Mouse (Mus musculus) midbrain, embryonic 13.5 days (tissue): ENCODE results near the gene Gtf2h4. TPM values are rescaled to one million over a fixed set of nuclear protein-coding genes. Genes with fewer than 3 reads are reported as not detected.

Experiments
- ATAC-seq: fragments of 200-750 bp; cut with Nextera tagmentation; 2 replicates; pipeline ENCODE4 v1.8.0; 2017; ENCODE audit warnings: mild to moderate bottlenecking, moderate TSS enrichment, moderate library complexity
- H3K27ac ChIP-seq: fragments of 300-500 bp; sonication (generic); 2 replicates; pipeline ENCODE4 v1.5.1; 2015; ENCODE audit warnings: inconsistent platforms, mild to moderate bottlenecking, moderate library complexity
- H3K27me3 ChIP-seq: fragments of 300-500 bp; sonication (generic); 2 replicates; pipeline ENCODE4 v1.6.1; 2015; ENCODE audit warnings: mild to moderate bottlenecking, inconsistent platforms
- H3K36me3 ChIP-seq: fragments of 300-500 bp; sonication (generic); 2 replicates; pipeline ENCODE4 v1.6.1; 2015; ENCODE audit warnings: mild to moderate bottlenecking, inconsistent platforms
- H3K4me1 ChIP-seq: fragments of 300-500 bp; sonication (generic); replicated peaks from 2 replicates; pipeline ENCODE4 v1.6.1; 2015; ENCODE audit warnings: inconsistent platforms
- H3K4me2 ChIP-seq: fragments of 300-500 bp; sonication (generic); replicated peaks from 2 replicates; pipeline ENCODE4 v1.6.1; 2015; ENCODE audit warnings: moderate library complexity, mild to moderate bottlenecking, inconsistent platforms
- H3K4me3 ChIP-seq: fragments of 300-500 bp; sonication (generic); replicated peaks from 2 replicates; pipeline ENCODE4 v1.5.1; 2015; ENCODE audit warnings: mild to moderate bottlenecking, inconsistent platforms
- H3K9ac ChIP-seq: fragments of 300-500 bp; sonication (generic); replicated peaks from 2 replicates; pipeline ENCODE4 v1.6.1; 2015; ENCODE audit warnings: mild to moderate bottlenecking, inconsistent platforms
- H3K9me3 ChIP-seq: fragments of 300-500 bp; sonication (generic); 2 replicates; pipeline ENCODE4 v1.6.1; 2016; ENCODE audit warnings: mild to moderate bottlenecking, inconsistent platforms
- WGBS: fragments of 180-500 bp; shearing (Covaris S2); methylation state at CpG from one replicate; pipeline ENCODE4 v1.1.7; 2015; 5-methylcytosine and 5-hydroxymethylcytosine counted together
- polyA plus RNA-seq: library from polyadenylated mRNA; unstranded; fragments of >200 nt; fragmentation: Nextera tagmentation; extraction: Ambion mirVana; gene quantifications from 2 replicates; pipeline ENCODE4 v1.2.1, GENCODE M21; 2015

The Gtf2h4 gene
- 31.5 and 32.0 TPM in 2 replicates for polyA plus RNA-seq

- Histone ChIP-seq H3K4me2 (peak within 1 kb of the TSS; percentile 90), H3K27ac (peak within 1 kb of the TSS; percentile 35; the same call in 1 of the 2 replicates), H3K36me3 (peaks cover 22% of the 10 kb centered on the region), H3K9me3 (no peaks in the 10 kb centered on the region), H3K4me3 (peak within 1 kb of the TSS; percentile 77), H3K27me3 (no peaks in the 10 kb centered on the region), H3K9ac (peak within 1 kb of the TSS; percentile 87), H3K4me1 (peaks cover 9% of the 10 kb centered on the region)
- WGBS, result 1% methylated on average over 23 of the region's 23 CpGs
- peak; percentile 97 for ATAC-seq
Observed at GRCm38 (mm10) chr17:35673416-35674035, at the start of gene Gtf2h4. TSS of gene Gtf2h4 (minus strand) at chr17:35673739.

GRCm38 (mm10) chr17:35721676-35722075 is 48.1 kb upstream of the Gtf2h4 start:
- H3K9ac ChIP-seq, result no peak overlapping the region
- peaks cover 16% of the 10 kb centered on the region for H3K4me1 ChIP-seq
- no peaks in the 10 kb centered on the region for H3K36me3 ChIP-seq
- ATAC-seq, result no peak
- H3K4me2 ChIP-seq, result no peak overlapping the region
- no peaks in the 10 kb centered on the region for H3K9me3 ChIP-seq
- peaks cover 22% of the 10 kb centered on the region; the same call in 1 of the 2 replicates for H3K27me3 ChIP-seq
- no peak overlapping the region for H3K27ac ChIP-seq
- H3K4me3 ChIP-seq, result no peak overlapping the region
- WGBS, result 77% methylated on average over 8 of the region's 8 CpGs

- Histone ChIP-seq H3K9ac (no peak overlapping the region), H3K4me3 (no peak overlapping the region), H3K27me3 (peaks cover 16% of the 10 kb centered on the region; the same call in 1 of the 2 replicates), H3K9me3 (no peaks in the 10 kb centered on the region), H3K27ac (peak overlapping the region; percentile 9; the same call in 1 of the 2 replicates), H3K4me1 (peaks cover 10% of the 10 kb centered on the region), H3K36me3 (no peaks in the 10 kb centered on the region), H3K4me2 (peak overlapping the region; percentile 5; the same call in 1 of the 2 replicates)
- peak; percentile 68 for ATAC-seq
- WGBS, result 12% methylated on average over 11 of the region's 11 CpGs
Observed at GRCm38 (mm10) chr17:35720340-35720727, 46.8 kb upstream of the Gtf2h4 start.

- H3K4me1 ChIP-seq, result peaks cover 7% of the 10 kb centered on the region
- no peaks in the 10 kb centered on the region for H3K9me3 ChIP-seq
- peaks cover 10% of the 10 kb centered on the region; the same call in 1 of the 2 replicates for H3K27me3 ChIP-seq
- no peak overlapping the region for H3K9ac ChIP-seq
- H3K36me3 ChIP-seq, result no peaks in the 10 kb centered on the region
- H3K4me2 ChIP-seq, result no peak overlapping the region; the same call in 1 of the 2 replicates
- WGBS, result 76% methylated on average over 9 of the region's 9 CpGs
- H3K27ac ChIP-seq, result 0 out of 2 replicates have a peak overlapping the region, but pooled peaks have one; percentile 27
- no peak overlapping the region for H3K4me3 ChIP-seq
- ATAC-seq, result no peak
Observed at GRCm38 (mm10) chr17:35719616-35720339, 46.2 kb upstream of the Gtf2h4 start.

GRCm38 (mm10) chr17:35717080-35717479 is 43.5 kb upstream of the Gtf2h4 start:
- 89% methylated on average over 6 of the region's 6 CpGs for WGBS
- Histone ChIP-seq H3K4me3 (no peak overlapping the region), H3K27ac (no peak overlapping the region), H3K9me3 (no peaks in the 10 kb centered on the region), H3K9ac (no peak overlapping the region), H3K27me3 (peaks cover 4% of the 10 kb centered on the region; the same call in 1 of the 2 replicates), H3K4me1 (peaks cover 7% of the 10 kb centered on the region), H3K36me3 (no peaks in the 10 kb centered on the region), H3K4me2 (no peak overlapping the region)
- ATAC-seq, result no peak

GRCm38 (mm10) chr17:35716114-35716513 is 42.6 kb upstream of the Gtf2h4 start:
- ATAC-seq, result no peak
- no peaks in the 10 kb centered on the region for H3K9me3 ChIP-seq
- H3K27me3 ChIP-seq, result peaks cover 3% of the 10 kb centered on the region; the same call in 1 of the 2 replicates
- WGBS, result 86% methylated on average over 3 of the region's 3 CpGs
- peaks cover 9% of the 10 kb centered on the region for H3K4me1 ChIP-seq
- H3K36me3 ChIP-seq, result no peaks in the 10 kb centered on the region
- H3K9ac ChIP-seq, result no peak overlapping the region
- H3K4me2 ChIP-seq, result no peak overlapping the region
- H3K4me3 ChIP-seq, result no peak overlapping the region
- no peak overlapping the region for H3K27ac ChIP-seq

- Histone ChIP-seq H3K4me3 (no peak overlapping the region), H3K27ac (peak overlapping the region; percentile 57), H3K4me2 (no peak overlapping the region), H3K9ac (no peak overlapping the region), H3K36me3 (no peaks in the 10 kb centered on the region), H3K9me3 (no peaks in the 10 kb centered on the region), H3K27me3 (no peaks in the 10 kb centered on the region), H3K4me1 (peaks cover 18% of the 10 kb centered on the region)
- WGBS, result 26% methylated on average over 8 of the region's 8 CpGs
- peak; percentile 81 for ATAC-seq
Observed at GRCm38 (mm10) chr17:35710705-35711347, 37.3 kb upstream of the Gtf2h4 start.

GRCm38 (mm10) chr17:35708611-35709010 is 35.1 kb upstream of the Gtf2h4 start:
- no peak for ATAC-seq
- Histone ChIP-seq H3K9me3 (no peaks in the 10 kb centered on the region), H3K4me2 (no peak overlapping the region), H3K27me3 (no peaks in the 10 kb centered on the region), H3K4me3 (no peak overlapping the region), H3K9ac (no peak overlapping the region), H3K4me1 (peaks cover 35% of the 10 kb centered on the region), H3K36me3 (no peaks in the 10 kb centered on the region), H3K27ac (no peak overlapping the region)
- WGBS, result 79% methylated on average over 2 of the region's 2 CpGs

- WGBS, result 68% methylated on average over 7 of the region's 7 CpGs
- no peak overlapping the region for H3K27ac ChIP-seq
- H3K4me2 ChIP-seq, result no peak overlapping the region
- H3K36me3 ChIP-seq, result no peaks in the 10 kb centered on the region
- no peaks in the 10 kb centered on the region for H3K9me3 ChIP-seq
- no peak overlapping the region; the same call in 1 of the 2 replicates for H3K9ac ChIP-seq
- H3K27me3 ChIP-seq, result no peaks in the 10 kb centered on the region
- no peak for ATAC-seq
- H3K4me3 ChIP-seq, result no peak overlapping the region
- H3K4me1 ChIP-seq, result peaks cover 37% of the 10 kb centered on the region
Observed at GRCm38 (mm10) chr17:35707929-35708328, 34.4 kb upstream of the Gtf2h4 start.

- Histone ChIP-seq H3K9me3 (no peaks in the 10 kb centered on the region), H3K4me2 (peak overlapping the region; percentile 90; the same call in 1 of the 2 replicates), H3K27me3 (no peaks in the 10 kb centered on the region), H3K4me1 (peaks cover 47% of the 10 kb centered on the region), H3K36me3 (no peaks in the 10 kb centered on the region), H3K4me3 (no peak overlapping the region), H3K27ac (peak overlapping the region; percentile 99), H3K9ac (no peak overlapping the region)
- WGBS, result 27% methylated on average over 4 of the region's 4 CpGs
- no peak for ATAC-seq
Observed at GRCm38 (mm10) chr17:35705836-35706235, 32.3 kb upstream of the Gtf2h4 start.

- no peaks in the 10 kb centered on the region for H3K9me3 ChIP-seq
- H3K4me2 ChIP-seq, result peak within 1 kb of the TSS; percentile 90
- no peaks in the 10 kb centered on the region for H3K27me3 ChIP-seq
- 3% methylated on average over 19 of the region's 19 CpGs for WGBS
- H3K27ac ChIP-seq, result peak within 1 kb of the TSS; percentile 99
- peak within 1 kb of the TSS; percentile 85 for H3K4me3 ChIP-seq
- ATAC-seq, result peak; percentile 64
- H3K4me1 ChIP-seq, result peaks cover 39% of the 10 kb centered on the region
- H3K9ac ChIP-seq, result peak within 1 kb of the TSS; percentile 87
- H3K36me3 ChIP-seq, result no peaks in the 10 kb centered on the region
Observed at GRCm38 (mm10) chr17:35704621-35705464, 31.3 kb upstream of the Gtf2h4 start, which contains the start of gene Ddr1. TSS of gene Ddr1 (minus strand) at chr17:35704621.
